Mouse (Mus musculus) erythroblast, embryonic 14.5 days (primary cell): ENCODE data around the gene Mrtfa.

Source experiments
- GATA1 ChIP-seq: IDR thresholded peaks from 2 replicates; pipeline ENCODE4 v1.6.1; 2012; ENCODE audit warnings: low read length, inconsistent platforms, mixed read lengths
- TAL1 ChIP-seq: IDR thresholded peaks from 3 replicates; pipeline ENCODE4 v1.6.1; 2012; ENCODE audit warnings: low read length, inconsistent platforms, mixed read lengths

DNA sequence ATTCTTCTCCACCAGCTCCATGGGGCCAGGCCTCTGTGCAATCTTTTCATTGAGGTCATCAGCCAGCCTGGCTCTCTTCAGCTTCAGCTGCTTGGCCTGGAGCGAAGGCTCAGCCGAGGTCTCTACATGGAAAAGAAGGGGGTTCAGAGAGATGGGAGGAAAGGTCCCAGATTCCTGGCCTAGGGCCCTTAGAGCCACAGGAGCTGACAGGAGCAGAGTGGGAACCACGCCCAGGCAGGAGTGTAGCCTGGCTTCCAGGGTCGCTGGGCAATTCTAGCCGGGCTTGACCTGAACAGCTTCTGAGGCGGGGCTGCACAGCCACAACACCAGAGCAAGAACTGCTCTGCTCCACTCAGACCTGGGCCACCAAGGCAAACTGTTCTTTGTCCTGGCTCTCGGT is 168.1 kb downstream of the Mrtfa start:
- TF ChIP-seq TAL1: no peak
- no peak for TF ChIP-seq GATA1
